Mouse (Mus musculus) kidney, adult 2 months (tissue): Measurements from ENCODE around the gene Tbx4. TPM values are rescaled to one million over a fixed set of nuclear protein-coding genes. Genes with fewer than 3 reads are reported as not detected.

Experiments
- DNase-seq: peaks from one replicate; pipeline ENCODE4 v3.0.0; 2021
- H3K27ac ChIP-seq: fragments of 200-500 bp; 2 replicates; pipeline ENCODE4 v1.5.1; 2012; ENCODE audit warnings: low read depth, low read length, control low read depth, inconsistent platforms; ENCODE audit not compliant: insufficient read depth
- H3K27me3 ChIP-seq: fragments of 200-500 bp; replicated peaks from 2 replicates; pipeline ENCODE4 v1.6.1; 2012; ENCODE audit warnings: mild to moderate bottlenecking, moderate library complexity, low read length, inconsistent platforms; ENCODE audit not compliant: control insufficient read depth, insufficient read depth
- H3K36me3 ChIP-seq: fragments of 200-500 bp; 2 replicates; pipeline ENCODE4 v1.6.1; 2012; ENCODE audit warnings: mild to moderate bottlenecking, moderate library complexity, low read length, inconsistent platforms; ENCODE audit not compliant: control insufficient read depth, insufficient read depth
- H3K4me1 ChIP-seq: fragments of 200-500 bp; 2 replicates; pipeline ENCODE4 v1.6.1; 2011; ENCODE audit warnings: low read length; ENCODE audit not compliant: control insufficient read depth, insufficient read depth
- H3K4me3 ChIP-seq: fragments of 200-500 bp; 2 replicates; pipeline ENCODE4 v1.5.1; 2011; ENCODE audit warnings: mild to moderate bottlenecking, low read depth, low read length, control low read depth; ENCODE audit not compliant: insufficient read depth
- CTCF ChIP-seq: fragments of 200-500 bp; conservative IDR thresholded peaks from 2 replicates; pipeline ENCODE4 v1.5.1; 2011; ENCODE audit warnings: low read depth, mild to moderate bottlenecking, control low read depth, low read length, moderate library complexity, mixed read lengths; ENCODE audit not compliant: insufficient read depth, insufficient read length
- POLR2A ChIP-seq: fragments of 200-500 bp; IDR thresholded peaks from one replicate; pipeline ENCODE4 v1.6.1; 2011; ENCODE audit warnings: low read depth, low read length, control low read depth
- WGBS: fragments of 180-500 bp; shearing (Covaris S2); methylation state at CpG from one replicate; pipeline ENCODE4 v1.1.7; 2018; 5-methylcytosine and 5-hydroxymethylcytosine counted together
- polyA plus RNA-seq: library from polyadenylated mRNA; depleted of rRNA; stranded (reverse); fragments of >200 nt; gene quantifications from 2 replicates; pipeline ENCODE4 v1.2.3, GENCODE M21; 2012

The Tbx4 gene
- polyA plus RNA-seq, 1 experiment: 0.08 TPM

GRCm38 (mm10) chr11:85929651-85930050 is 43.4 kb downstream of the Tbx4 start:
- no peak for DNase-seq
- no peaks in the 10 kb centered on the region for H3K36me3 ChIP-seq
- 92% methylated on average over 6 of the region's 6 CpGs for WGBS
- no peaks in the 10 kb centered on the region for H3K4me1 ChIP-seq
- H3K4me3 ChIP-seq: no peak overlapping the region
- no peak for TF ChIP-seq CTCF
- TF ChIP-seq POLR2A: no peak
- no peak overlapping the region for H3K27ac ChIP-seq
- peaks cover 2% of the 10 kb centered on the region for H3K27me3 ChIP-seq

DNA sequence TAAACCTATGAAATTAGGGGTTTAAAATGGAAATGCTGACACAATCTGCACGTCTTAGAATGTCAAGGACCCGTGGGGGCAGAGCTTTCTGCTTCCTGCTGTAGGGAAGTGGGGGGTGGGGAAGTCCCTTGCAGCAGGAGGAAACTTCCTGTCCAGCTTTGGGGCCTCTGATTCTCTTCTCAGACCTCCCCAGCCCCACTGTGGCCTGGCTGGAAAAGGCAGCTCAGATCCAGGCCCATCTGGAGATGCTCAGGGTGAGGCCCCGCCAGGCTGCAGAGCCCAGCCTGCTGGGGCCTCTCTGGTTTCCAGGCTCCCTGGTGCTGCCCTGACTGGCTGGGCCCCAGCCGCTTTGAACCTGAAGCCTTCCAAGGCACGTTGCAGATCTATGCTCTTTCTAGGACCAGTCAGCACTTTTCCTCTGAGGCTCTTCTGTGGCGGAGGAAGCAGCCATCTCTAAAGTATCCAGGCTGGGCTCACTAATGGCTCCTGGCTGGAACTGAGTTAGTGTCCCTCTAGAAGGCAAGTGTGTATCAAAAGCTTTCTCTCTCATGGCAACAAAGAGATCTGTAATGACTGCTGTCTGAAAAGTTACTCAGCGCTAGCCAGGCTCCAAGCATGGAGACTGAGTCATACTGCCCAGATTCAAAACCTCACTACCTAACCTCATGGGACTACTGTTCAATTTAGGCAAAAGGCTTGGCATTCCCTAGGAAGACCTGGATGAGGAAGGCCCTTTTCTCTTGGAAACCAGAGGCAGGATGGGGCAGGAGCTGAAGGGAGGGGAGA is 55.8 kb downstream of the Tbx4 start:
- no peak overlapping the region for H3K4me3 ChIP-seq
- no peaks in the 10 kb centered on the region for H3K36me3 ChIP-seq
- no peak for DNase-seq
- no peak overlapping the region for H3K27ac ChIP-seq
- no peaks in the 10 kb centered on the region for H3K4me1 ChIP-seq
- WGBS: 46% methylated on average over 7 of the region's 7 CpGs
- no peak for TF ChIP-seq POLR2A
- TF ChIP-seq CTCF: no peak
- H3K27me3 ChIP-seq: no peaks in the 10 kb centered on the region

DNA sequence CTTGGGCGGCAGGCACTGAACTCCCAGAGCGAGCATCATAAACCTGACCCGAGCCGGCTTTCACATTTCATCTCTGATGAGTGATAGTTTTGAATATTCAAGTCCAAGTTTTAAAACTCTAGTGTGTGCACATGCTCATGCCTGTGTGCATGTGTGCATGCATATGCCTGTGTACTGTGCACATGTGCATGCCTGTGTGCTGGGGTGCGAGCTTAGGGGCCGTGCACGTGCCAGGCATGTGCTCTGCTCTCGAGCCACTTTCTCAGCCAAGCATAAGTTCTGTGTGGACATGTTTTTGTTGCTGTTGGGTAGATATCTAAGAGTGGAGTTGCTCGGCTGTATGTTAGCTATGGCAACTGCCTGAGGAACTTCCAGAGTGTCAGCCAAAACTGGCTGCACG is 62.5 kb downstream of the Tbx4 start:
- Histone ChIP-seq H3K4me3 (no peak overlapping the region), H3K27me3 (no peaks in the 10 kb centered on the region), H3K36me3 (no peaks in the 10 kb centered on the region), H3K4me1 (no peaks in the 10 kb centered on the region), H3K27ac (no peak overlapping the region)
- TF ChIP-seq CTCF (no peak), POLR2A (no peak)
- WGBS: 80% methylated on average over 10 of the region's 10 CpGs
- DNase-seq: no peak

- H3K4me3 ChIP-seq: no peak overlapping the region
- H3K27ac ChIP-seq: no peak overlapping the region
- no peak for DNase-seq
- H3K27me3 ChIP-seq: no peaks in the 10 kb centered on the region
- H3K36me3 ChIP-seq: no peaks in the 10 kb centered on the region
- 77% methylated on average over 2 of the region's 2 CpGs for WGBS
- H3K4me1 ChIP-seq: no peaks in the 10 kb centered on the region
- TF ChIP-seq CTCF: no peak
- TF ChIP-seq POLR2A: no peak
Observed at GRCm38 (mm10) chr11:85949749-85950148, 63.5 kb downstream of the Tbx4 start.

DNA sequence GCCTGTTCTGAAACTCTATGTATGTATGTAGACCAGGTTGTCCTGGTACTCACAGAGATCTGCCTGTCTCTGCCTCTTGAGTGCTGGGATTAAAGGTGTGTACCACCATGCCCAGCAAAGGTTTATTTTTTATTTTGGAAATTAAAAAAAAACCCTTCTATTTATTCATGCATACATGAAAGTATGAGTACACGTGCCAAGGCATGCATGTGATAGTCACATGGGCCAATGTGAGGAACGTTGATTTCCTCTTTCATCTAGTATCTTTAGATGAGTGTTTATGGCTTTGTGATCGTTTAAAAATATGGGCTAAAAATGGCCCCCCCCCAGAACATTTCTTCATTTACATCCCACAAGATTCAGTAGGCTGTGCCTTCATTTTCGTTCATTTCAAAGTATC is 66.3 kb downstream of the Tbx4 start:
- H3K4me3 ChIP-seq: no peak overlapping the region
- DNase-seq: no peak
- TF ChIP-seq POLR2A: no peak
- no peak for TF ChIP-seq CTCF
- H3K27me3 ChIP-seq: no peaks in the 10 kb centered on the region
- H3K4me1 ChIP-seq: no peaks in the 10 kb centered on the region
- H3K27ac ChIP-seq: no peak overlapping the region
- H3K36me3 ChIP-seq: no peaks in the 10 kb centered on the region
- WGBS: 81% methylated on average over 4 of the region's 4 CpGs

GRCm38 (mm10) chr11:85955611-85956010 is 69.4 kb downstream of the Tbx4 start:
- H3K36me3 ChIP-seq: no peaks in the 10 kb centered on the region
- TF ChIP-seq CTCF: no peak
- TF ChIP-seq POLR2A: no peak
- H3K4me1 ChIP-seq: no peaks in the 10 kb centered on the region
- no peak for DNase-seq
- H3K27me3 ChIP-seq: no peaks in the 10 kb centered on the region
- no peak overlapping the region for H3K27ac ChIP-seq
- WGBS: 47% methylated on average over 12 of the region's 12 CpGs
- H3K4me3 ChIP-seq: no peak overlapping the region

DNA sequence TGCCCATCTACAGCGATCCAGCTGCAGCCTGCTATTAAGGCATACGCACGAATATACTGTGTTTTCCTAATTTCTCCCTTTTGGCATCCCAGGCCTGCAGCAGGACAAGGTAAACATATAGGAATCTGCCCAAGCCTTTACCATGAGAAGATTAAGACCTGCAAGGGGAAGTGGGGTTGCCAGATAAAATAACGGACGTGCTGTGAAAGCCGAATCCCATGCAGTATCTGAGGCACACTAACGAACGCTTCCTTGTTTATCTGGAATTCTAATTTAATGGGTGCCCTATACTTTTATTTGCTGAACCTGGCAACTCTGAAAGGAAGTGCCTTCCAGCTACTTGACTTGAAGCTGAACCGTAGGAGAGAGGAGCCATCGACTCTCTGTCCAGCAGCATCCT is 70.2 kb downstream of the Tbx4 start:
- H3K4me1 ChIP-seq: no peaks in the 10 kb centered on the region
- no peak overlapping the region for H3K27ac ChIP-seq
- no peak overlapping the region for H3K4me3 ChIP-seq
- TF ChIP-seq CTCF: no peak
- no peak for TF ChIP-seq POLR2A
- DNase-seq: no peak
- no peaks in the 10 kb centered on the region for H3K36me3 ChIP-seq
- H3K27me3 ChIP-seq: no peaks in the 10 kb centered on the region
- whole genome bisulfite sequencing: 68% methylated on average over 10 of the region's 10 CpGs
